ENCODE assay signal across 8 mouse cellular contexts in genomic region chr7:123367218-123368150, GRCm38 (mm10). TPM values are rescaled to one million over a fixed set of nuclear protein-coding genes. Genes with fewer than 3 reads are reported as not detected.
A peak's percentile ranks its signal among the peaks of the same experiment; 100 is the strongest.
DNase-seq lines count a peak whose midpoint lies in the region; ATAC-seq and TF ChIP-seq lines count a peak whose summit lies in the region.

No protein-coding gene starts in this region.

- no peak for TF ChIP-seq CTCF in gastrocnemius, adult 2 months (IDR thresholded peaks at IDR 0.05)
- no peak for TF ChIP-seq CTCF in midbrain, postnatal 0 days (IDR thresholded peaks at IDR 0.05)

- intact Hi-C loops in gastrocnemius, adult 2 months (cut with DNase I): loop anchor here (2.0 to 5.0 kb wide), 2 partner anchors 25 to 35 kb away; no protein-coding TSS in a partner anchor
- intact Hi-C loops in gastrocnemius, postnatal 14 days (cut with DNase I; ENCODE audit: low total_unique reads): no loop called here

- H3K27ac ChIP-seq in gastrocnemius, adult 2 months: peak overlapping the region; percentile 93
- no peak overlapping the region for H3K27ac ChIP-seq in midbrain, embryonic 10.5 days (replicated peaks)
- H3K27ac ChIP-seq in midbrain, postnatal 0 days (ENCODE audit: low read depth, low read length): no peak overlapping the region
- H3K27ac ChIP-seq in limb, embryonic 10.5 days: no peak overlapping the region
- H3K27ac ChIP-seq in stomach, embryonic 15.5 days: no peak overlapping the region

- no peak for ATAC-seq in midbrain, postnatal 0 days (ENCODE audit: low FRiP score)
- no peak for ATAC-seq in stomach, embryonic 15.5 days (ENCODE audit: insufficient read depth, low FRiP score, low read depth)

- no peak overlapping the region; the same call in 1 of the 2 replicates for H3K4me2 ChIP-seq in midbrain, postnatal 0 days (ENCODE audit: low read depth, low read length, poor library complexity, severe bottlenecking)
- H3K4me2 ChIP-seq in stomach, embryonic 15.5 days: peak overlapping the region; percentile 72

- no peaks in the 10 kb centered on the region for H3K27me3 ChIP-seq in midbrain, embryonic 10.5 days (ENCODE audit: low read depth, poor library complexity, severe bottlenecking)
- H3K27me3 ChIP-seq in midbrain, postnatal 0 days (ENCODE audit: insufficient read depth, low read length): no peaks in the 10 kb centered on the region
- no peaks in the 10 kb centered on the region for H3K27me3 ChIP-seq in limb, embryonic 10.5 days (ENCODE audit: low read depth, poor library complexity, severe bottlenecking)
- no peaks in the 10 kb centered on the region for H3K27me3 ChIP-seq in stomach, embryonic 15.5 days (replicated peaks)

- no peak overlapping the region for H3K9ac ChIP-seq in midbrain, postnatal 0 days (replicated peaks; ENCODE audit: low read length, poor library complexity, severe bottlenecking)
- H3K9ac ChIP-seq in stomach, embryonic 15.5 days: no peak overlapping the region

- DNase-seq in gastrocnemius, adult 2 months: no peak
- DNase-seq in gastrocnemius, postnatal 25 days: no peak
- DNase-seq in midbrain, embryonic 10.5 days (ENCODE audit: low spot score): no peak
- no peak for DNase-seq in midbrain, postnatal 0 days (ENCODE audit: low spot score)
- DNase-seq in limb, embryonic 10.5 days (ENCODE audit: low spot score): no peak
- no peak for DNase-seq in gastrocnemius, postnatal 14 days
- no peak for DNase-seq in cerebellum, postnatal 14 days

- WGBS in midbrain, embryonic 10.5 days: 90% methylated on average over 16 of the region's 16 CpGs
- WGBS in midbrain, postnatal 0 days: 82% methylated on average over 16 of the region's 16 CpGs
- WGBS in limb, embryonic 10.5 days: 84% methylated on average over 16 of the region's 16 CpGs
- WGBS in stomach, embryonic 15.5 days: 72% methylated on average over 16 of the region's 16 CpGs

- no peaks in the 10 kb centered on the region for H3K9me3 ChIP-seq in midbrain, embryonic 10.5 days (replicated peaks)
- H3K9me3 ChIP-seq in midbrain, postnatal 0 days (ENCODE audit: low read length): no peaks in the 10 kb centered on the region
- H3K9me3 ChIP-seq in limb, embryonic 10.5 days (replicated peaks): no peaks in the 10 kb centered on the region
- no peaks in the 10 kb centered on the region for H3K9me3 ChIP-seq in stomach, embryonic 15.5 days

- peak overlapping the region; percentile 94 for H3K4me3 ChIP-seq in gastrocnemius, adult 2 months
- H3K4me3 ChIP-seq in midbrain, embryonic 10.5 days: peak overlapping the region; percentile 81
- no peak overlapping the region for H3K4me3 ChIP-seq in midbrain, postnatal 0 days (ENCODE audit: low read depth, low read length)
- H3K4me3 ChIP-seq in limb, embryonic 10.5 days: peak overlapping the region; percentile 88
- H3K4me3 ChIP-seq in stomach, embryonic 15.5 days (replicated peaks): peak overlapping the region; percentile 88; the same call in 1 of the 2 replicates

- 0 out of 2 replicates have a peak, but pooled peaks cover 2% of the 10 kb centered on the region for H3K36me3 ChIP-seq in midbrain, embryonic 10.5 days
- H3K36me3 ChIP-seq in midbrain, postnatal 0 days (ENCODE audit: insufficient read depth, low read length): no peaks in the 10 kb centered on the region
- peaks cover 4% of the 10 kb centered on the region; the same call in 1 of the 2 replicates for H3K36me3 ChIP-seq in limb, embryonic 10.5 days
- no peaks in the 10 kb centered on the region for H3K36me3 ChIP-seq in stomach, embryonic 15.5 days

- peaks cover 38% of the 10 kb centered on the region for H3K4me1 ChIP-seq in midbrain, embryonic 10.5 days
- H3K4me1 ChIP-seq in midbrain, postnatal 0 days (ENCODE audit: insufficient read depth, low read length): no peaks in the 10 kb centered on the region; the same call in 1 of the 2 replicates
- peaks cover 38% of the 10 kb centered on the region for H3K4me1 ChIP-seq in limb, embryonic 10.5 days
- peaks cover 33% of the 10 kb centered on the region for H3K4me1 ChIP-seq in stomach, embryonic 15.5 days

RNA-seq across cellular contexts. Expression of gene Lcmt1, which starts 2.1 kb away (rescaled TPM):
- 10 to 100 TPM; 28.5 to 28.8 TPM for total RNA-seq in gastrocnemius, adult 2 months (2021)
- total RNA-seq in gastrocnemius, postnatal 25 days (2021): 10 to 100 TPM; 22.9 to 23.9 TPM
- polyA plus RNA-seq in midbrain, embryonic 10.5 days (2016; fragmentation: Nextera tagmentation; extraction: Ambion mirVana): 59.3 and 61.0 TPM in 2 replicates
- 62.8 and 74.8 TPM in 2 replicates for total RNA-seq in midbrain, postnatal 0 days (2014; rRNA removed)
- 114 and 115 TPM in 2 replicates for polyA plus RNA-seq in midbrain, postnatal 0 days (2015; fragmentation: Nextera tagmentation; extraction: Ambion mirVana)
- 51.4 and 55.6 TPM in 2 replicates for polyA plus RNA-seq in limb, embryonic 10.5 days (2016; fragmentation: Nextera tagmentation; extraction: Ambion mirVana)
- 43.3 and 45.7 TPM in 2 replicates for polyA plus RNA-seq in stomach, embryonic 15.5 days (2015; fragmentation: Nextera tagmentation; extraction: Ambion mirVana)
- total RNA-seq in gastrocnemius, postnatal 14 days (2021): 10 to 100 TPM; 24.2 to 25.3 TPM

RNA-seq across cellular contexts. Expression of gene Arhgap17, which starts 2.2 kb away (rescaled TPM):
- 10 to 100 TPM; 16.4 to 18.5 TPM for total RNA-seq in gastrocnemius, adult 2 months (2021)
- 10 to 100 TPM; 13.1 to 13.8 TPM for total RNA-seq in gastrocnemius, postnatal 25 days (2021)
- polyA plus RNA-seq in midbrain, embryonic 10.5 days (2016; fragmentation: Nextera tagmentation; extraction: Ambion mirVana): 25.9 and 30.3 TPM in 2 replicates
- total RNA-seq in midbrain, postnatal 0 days (2014; rRNA removed): 4.8 and 12.1 TPM in 2 replicates
- polyA plus RNA-seq in midbrain, postnatal 0 days (2015; fragmentation: Nextera tagmentation; extraction: Ambion mirVana): 5.3 and 6.3 TPM in 2 replicates
- polyA plus RNA-seq in limb, embryonic 10.5 days (2016; fragmentation: Nextera tagmentation; extraction: Ambion mirVana): 28.6 and 31.5 TPM in 2 replicates
- 16.2 and 19.9 TPM in 2 replicates for polyA plus RNA-seq in stomach, embryonic 15.5 days (2015; fragmentation: Nextera tagmentation; extraction: Ambion mirVana)
- 10 to 100 TPM; 16.4 to 19.0 TPM for total RNA-seq in gastrocnemius, postnatal 14 days (2021)
